Mouse (Mus musculus) heart, postnatal 10 days (tissue): ENCODE data around the gene Kctd12b. TPM values are rescaled to one million over a fixed set of nuclear protein-coding genes. Genes with fewer than 3 reads are reported as not detected.
A peak's percentile ranks its signal among the peaks of the same experiment; 100 is the strongest.
"Not testable (repeated sequence)": the region's sequence is repeated elsewhere in the genome, so short reads cannot be mapped to it uniquely, and the experiment has no call there.

Experiments used
- DNase-seq, 2 experiments: peaks; one replicate each; pipeline ENCODE4 v3.0.0; 2021
- intact Hi-C: fragments of 180-260 bp; cut with DNase I; formaldehyde crosslinking; loops from one replicate; pipeline ENCODE4 v1.15.1; 2025
- total RNA-seq, 2 experiments: library from RNA; stranded (reverse); gene quantifications; 2 replicates each; pipeline ENCODE4 v1.2.3; 2021

The Kctd12b gene
- total RNA-seq: 10 to 100 TPM; 21.1 to 32.9 TPM

DNA sequence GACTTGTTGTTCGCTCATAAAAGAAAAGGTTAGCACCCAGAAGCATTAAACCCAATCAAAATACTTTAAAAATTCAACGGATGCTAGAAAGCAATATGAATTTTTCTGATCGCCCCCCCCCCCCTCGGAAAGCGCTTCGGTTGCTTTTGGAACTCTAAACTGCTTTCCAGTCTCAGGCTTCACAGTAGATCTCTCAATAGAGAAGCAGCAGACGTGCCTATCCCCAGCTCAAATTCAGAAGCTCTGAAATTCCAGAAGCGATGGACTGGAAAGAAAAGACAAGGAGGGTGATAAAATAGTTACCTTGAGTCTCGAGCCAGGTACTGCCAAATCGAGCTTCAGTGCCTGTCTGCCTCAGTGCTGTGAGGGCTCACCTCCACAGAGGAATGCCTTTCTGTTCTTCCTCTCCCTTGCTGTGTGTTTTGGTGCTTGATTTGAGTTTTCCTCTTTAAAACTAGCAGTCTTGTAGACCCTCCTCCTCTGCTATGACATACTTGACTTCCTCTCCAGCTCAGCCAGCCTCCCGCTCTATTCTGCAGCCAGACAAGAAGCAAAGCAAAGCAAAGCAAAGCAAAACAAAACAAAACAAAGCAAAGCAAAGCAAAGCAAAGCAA is at the start of gene Kctd12b:
TSS of gene Kctd12b (minus strand) at position 610 of the 614 bp plus-strand sequence.
- peak; percentile 37 to 38 for DNase-seq
- intact Hi-C loops: no loop called here

DNA sequence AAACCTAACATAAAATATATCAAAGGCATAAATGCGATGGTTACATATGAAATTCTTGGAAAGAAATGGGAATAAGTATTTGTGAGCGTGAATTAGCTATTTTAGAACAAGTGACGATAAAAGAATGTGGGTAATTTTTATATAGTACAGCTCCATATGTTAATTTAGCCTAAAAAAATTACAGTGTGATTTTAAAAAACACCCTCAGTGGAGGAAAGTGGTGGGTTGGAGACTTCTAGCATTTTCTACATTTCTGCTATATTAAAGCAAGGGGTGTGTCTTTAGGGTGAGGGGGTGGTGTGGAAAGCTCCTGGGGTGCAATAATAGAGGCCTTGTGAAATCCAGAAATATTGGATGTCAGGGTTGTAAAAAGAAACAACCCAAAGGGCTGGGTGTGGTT is 46.3 kb upstream of the Kctd12b start:
- intact Hi-C loops: no loop called here
- no peak for DNase-seq

DNA sequence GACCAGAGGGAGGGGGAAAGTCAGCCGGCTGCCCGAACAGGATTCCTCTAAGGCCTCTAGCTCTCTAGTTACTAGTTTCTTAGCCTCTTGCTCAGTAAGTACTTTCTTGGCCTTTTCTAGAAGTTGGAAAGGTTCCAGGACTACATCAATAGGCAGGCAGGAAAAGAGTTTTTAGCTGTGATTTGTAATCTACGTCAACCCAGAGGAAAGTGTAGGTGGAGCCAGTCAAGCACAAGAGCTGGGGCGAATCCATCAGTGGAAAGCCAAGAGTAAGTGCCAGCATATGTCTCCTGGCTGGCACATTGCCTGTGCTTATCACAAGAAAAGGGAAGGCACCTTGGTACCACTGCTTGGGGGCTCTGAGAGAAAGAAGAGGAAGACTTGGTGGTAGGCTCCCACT is 39.5 kb upstream of the Kctd12b start:
- intact Hi-C loops: no loop called here
- DNase-seq: peak in 1 of 2 experiments; percentile 2

DNA sequence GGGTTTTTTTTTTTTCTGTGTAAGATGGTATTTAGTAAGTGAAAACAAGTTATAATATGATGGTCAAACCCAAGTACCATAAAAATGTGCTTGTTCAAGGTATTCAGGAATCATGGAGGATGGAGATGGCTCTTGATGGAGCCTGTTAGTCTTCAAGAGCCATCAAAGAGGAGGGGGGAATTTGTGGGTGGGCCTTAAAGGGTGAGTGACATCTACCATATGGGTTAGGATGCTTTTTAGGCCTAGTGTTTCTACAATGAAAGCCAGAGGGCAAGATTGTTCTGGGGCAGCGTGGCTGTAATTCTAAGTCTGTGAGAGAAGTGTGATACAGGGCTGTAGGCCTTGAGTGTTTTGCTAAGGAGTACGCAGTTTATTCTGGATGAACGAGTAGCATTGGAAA is 28.2 kb upstream of the Kctd12b start:
- intact Hi-C loops: loop anchor here (5.0 kb wide), 1 partner anchor 227 kb away; the partner anchor contains the start of gene Ubqln2
- peak; percentile 6 to 11 for DNase-seq

DNA sequence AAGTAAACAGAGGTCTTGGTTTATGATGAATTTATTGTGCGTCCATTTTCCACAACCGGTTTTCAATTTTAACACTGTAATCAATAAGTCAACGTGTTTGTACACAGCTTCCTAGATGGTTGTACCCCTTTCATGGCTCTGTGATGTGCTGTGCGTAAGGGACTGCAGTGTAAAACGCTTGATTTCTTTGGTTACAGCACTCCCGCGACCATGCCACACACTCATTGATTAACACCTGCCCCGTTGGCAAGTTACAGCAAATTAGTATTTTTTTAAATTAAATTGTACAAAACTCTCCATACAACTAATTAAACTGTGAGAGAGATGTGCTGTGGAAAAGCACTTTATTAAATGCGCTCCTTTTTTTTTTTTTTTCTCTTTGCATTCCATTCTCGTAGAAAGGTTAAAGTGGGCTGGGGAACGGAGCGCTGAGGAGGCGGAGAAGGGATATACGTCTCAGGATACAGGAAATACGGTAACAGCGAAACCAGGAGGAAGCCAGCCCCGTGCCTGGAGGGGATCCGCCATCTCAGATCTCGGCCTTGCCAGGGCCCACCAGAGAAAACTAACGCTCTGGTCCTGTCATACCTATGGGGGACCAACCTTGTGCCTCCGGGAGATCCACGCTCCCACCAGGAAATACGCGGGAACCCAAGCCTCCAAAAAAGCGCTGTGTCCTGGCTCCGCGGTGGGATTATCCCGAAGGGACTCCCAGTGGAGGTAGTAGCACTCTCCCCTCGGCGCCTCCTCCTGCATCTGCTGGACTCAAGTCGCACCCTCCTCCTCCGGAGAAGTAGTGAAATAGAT is 27.1 kb upstream of the Kctd12b start, which contains the start of gene Nbdy:
TSS of gene Nbdy (plus strand) at position 481 of the 807 bp plus-strand sequence.
- intact Hi-C loops: loop anchor here (2.0 to 5.0 kb wide), 2 partner anchors 226 to 335 kb away; partner anchors contain the start of gene Ubqln2
- DNase-seq: peak; percentile 55 to 59

DNA sequence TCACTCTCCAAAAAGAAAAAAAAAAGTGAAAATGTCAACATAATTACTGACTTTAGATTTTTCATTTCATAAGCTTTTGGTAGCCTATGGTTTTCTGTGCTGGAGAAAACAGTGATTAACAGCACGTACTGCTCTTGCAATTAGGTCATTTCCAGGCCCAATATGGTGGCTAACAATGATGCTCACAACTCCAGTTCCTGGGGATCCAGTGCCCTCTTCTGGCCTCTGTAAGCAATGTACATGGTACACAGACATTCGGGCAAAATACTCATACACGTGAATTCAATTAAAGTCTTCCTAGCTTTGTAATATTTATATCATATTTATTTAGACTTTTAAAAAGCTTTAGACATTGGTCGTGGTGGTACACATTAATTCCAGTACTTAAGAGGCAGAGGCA is 23.4 kb upstream of the Kctd12b start:
- intact Hi-C loops: loop anchor here (5.0 kb wide), 1 partner anchor 222 kb away; the partner anchor contains the start of gene Ubqln2
- peak in 1 of 2 experiments; percentile 38 for DNase-seq

DNA sequence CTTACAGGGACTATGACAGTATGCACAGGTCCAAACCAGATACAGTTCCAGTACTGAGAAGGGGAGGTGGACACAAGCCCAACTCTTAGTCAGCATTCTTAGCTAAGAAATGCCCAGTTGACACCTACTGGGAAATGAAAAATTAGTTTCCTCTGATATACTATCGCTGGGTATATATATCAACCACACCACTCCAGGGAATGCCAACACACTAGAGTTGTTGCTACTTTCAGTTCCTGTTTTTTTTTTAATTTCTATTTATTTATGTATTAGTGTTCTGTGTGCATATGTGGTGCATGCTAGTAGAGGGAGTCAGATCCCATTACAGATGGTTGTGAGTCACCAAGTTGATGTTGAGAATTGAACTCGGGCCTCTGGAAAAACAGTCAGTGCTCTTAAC is 20.5 kb upstream of the Kctd12b start:
- no peak for DNase-seq
- intact Hi-C loops: no loop called here

DNA sequence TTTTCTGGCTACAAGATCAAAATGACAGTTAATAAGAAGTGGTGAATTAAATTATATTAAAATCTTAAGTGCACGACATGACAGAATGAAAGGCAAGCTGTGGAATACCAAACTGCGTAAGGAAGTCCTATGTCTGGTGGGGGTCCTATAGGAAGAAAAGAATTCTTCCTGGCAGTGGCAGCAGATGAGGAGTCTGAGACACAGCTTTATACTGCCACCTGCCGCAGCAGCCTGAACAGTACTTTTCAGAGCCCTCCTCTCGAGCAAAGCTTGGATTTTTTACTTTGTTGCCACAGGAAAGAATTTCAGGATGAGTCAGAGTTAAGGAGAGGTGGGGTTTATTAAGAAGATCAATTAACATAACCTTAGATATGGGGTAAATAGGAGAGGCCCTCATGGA is 11.5 kb upstream of the Kctd12b start:
- DNase-seq: peak in 1 of 2 experiments; percentile 30
- intact Hi-C loops: loop anchor here (1.0 kb wide), 1 partner anchor 71 kb away; no protein-coding TSS in a partner anchor

DNA sequence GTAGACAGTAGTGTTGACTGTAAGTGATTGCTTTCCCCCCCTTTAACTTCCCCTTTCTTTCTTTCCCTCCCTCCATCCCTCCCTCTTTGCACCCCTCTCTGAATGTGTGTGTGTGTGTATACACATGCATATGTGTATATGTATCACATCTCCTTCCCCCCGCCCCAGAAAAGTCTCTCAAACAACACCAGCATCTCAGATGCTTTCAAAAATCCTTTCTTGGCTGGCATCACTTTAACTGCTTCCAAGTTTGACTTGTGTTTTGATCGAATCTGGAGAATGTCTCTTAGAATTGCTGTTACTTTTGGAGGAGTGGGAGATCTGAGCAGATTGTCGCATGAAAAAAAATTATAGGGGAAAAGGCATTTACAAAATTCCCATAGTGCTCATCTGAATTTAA is 4.3 kb upstream of the Kctd12b start:
- intact Hi-C loops: no loop called here
- no peak for DNase-seq

DNA sequence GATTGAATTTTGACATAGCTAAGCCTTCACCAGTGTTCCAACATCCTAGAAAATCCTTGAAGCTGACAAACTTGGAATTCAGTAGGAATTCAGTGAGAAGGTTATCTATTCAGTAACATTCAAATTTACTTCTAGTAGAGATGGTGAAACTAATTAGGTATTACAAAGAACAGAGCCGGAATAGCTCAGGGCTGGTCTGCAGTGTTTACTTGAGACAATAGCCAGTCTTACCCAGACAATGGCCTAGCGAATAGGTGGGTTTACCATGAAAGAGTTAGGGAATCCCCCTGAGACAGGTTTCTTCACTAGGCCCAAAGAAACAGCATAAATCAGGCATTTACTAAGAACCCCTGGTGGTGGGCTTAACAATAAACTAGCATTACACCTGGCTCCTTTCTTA is 28.0 kb downstream of the Kctd12b start:
- intact Hi-C loops: loop anchor here (2.0 kb wide), 1 partner anchor 31 kb away; no protein-coding TSS in a partner anchor
- not testable (repeated sequence) for DNase-seq

DNA sequence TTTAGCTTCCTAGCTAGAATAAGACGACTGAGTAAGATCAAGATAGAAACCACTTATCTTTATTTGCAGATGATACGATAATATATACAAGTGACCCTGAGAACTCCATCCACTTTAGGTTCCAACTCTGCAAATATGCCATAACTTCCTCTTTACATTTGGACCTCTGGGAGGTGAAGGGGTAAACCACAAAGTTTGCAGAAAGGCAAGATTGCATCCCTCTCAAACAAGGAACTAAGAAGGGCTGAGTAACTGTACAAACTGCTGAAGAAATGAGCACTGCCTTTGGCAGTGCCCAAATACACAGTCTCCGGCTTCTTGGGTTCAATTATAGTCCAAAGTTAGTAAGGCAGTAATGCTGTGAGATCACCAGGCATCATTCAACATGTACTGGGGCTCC is 31.3 kb downstream of the Kctd12b start:
- intact Hi-C loops: no loop called here
- no peak for DNase-seq

DNA sequence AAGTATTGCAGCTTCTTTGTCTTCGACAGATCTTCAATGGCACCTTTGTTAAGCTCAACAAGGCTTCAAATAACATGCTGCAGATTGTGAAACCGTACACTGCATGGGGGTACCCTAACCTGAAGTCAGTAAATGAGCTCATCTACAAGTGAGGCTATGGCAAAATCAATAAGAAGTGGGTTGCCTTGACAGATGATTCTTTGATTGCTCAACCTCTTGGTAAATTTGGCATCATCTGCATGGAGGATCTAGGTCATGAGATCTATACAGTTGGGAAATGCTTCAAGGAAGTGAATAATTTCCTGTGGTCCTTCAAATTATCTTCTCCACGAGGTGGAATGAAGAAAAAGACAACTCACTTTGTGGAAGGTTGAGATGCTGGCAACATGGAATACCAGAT is 39.2 kb downstream of the Kctd12b start:
- intact Hi-C loops: no loop called here

DNA sequence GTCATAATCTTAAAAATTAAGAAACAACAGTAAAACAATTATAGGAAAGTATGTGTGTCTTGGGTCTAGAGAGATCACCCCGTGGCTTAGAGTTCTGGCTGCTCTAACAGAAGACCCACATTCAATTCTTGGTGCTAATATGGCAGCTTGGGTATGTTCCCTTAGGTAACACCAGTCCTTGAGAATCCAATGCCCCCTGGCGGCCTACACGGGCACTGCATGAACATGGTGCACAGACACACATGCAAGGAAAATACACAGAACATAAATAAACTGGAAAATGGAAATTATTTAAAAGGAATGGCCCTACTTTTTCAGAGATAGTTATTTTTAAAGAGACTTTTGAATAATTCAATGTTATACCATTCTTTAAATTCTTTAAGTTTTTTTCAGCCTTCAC is 55.6 kb downstream of the Kctd12b start:
- intact Hi-C loops: no loop called here
- no peak for DNase-seq

More for the DNA sequence above, 39.2 kb downstream of the Kctd12b start:
- DNase-seq: no peak

DNA sequence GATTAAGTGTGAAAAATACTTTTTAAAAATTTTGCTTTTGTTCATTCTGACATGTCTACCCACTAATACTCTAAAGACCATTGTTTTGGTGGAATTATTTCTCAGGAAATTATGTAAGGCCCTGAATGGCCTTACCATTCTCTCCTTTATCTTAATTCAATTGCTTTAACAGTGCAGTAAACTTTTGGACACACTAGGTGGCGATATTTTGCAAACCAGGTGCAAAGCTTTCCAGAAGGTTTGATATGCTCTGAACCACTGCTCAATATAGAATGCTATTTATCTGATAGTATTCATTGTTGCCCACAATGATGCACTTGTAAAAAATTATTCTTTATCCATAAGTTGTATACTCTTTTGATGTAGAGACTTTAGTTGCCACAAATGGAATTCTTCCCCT is 59.9 kb downstream of the Kctd12b start:
- intact Hi-C loops: loop anchor here (1.0 to 2.0 kb wide), 2 partner anchors 33 to 71 kb away; no protein-coding TSS in a partner anchor
- peak; percentile 23 to 48 for DNase-seq

Other genes starting within 250 kb of the Kctd12b start
- gene Ubqln2, start 198.2 kb downstream of the Kctd12b start, total RNA-seq: 10 to 100 TPM; 29.9 to 33.1 TPM
- gene Cypt3, start 137.8 kb downstream of the Kctd12b start, total RNA-seq: not detected
- 10 to 100 TPM; 31.4 to 36.6 TPM for gene Nbdy, start 27.2 kb upstream of the Kctd12b start, total RNA-seq
- under 1 TPM; 0.53 to 0.72 TPM for gene Spin2c, start 135.8 kb upstream of the Kctd12b start, total RNA-seq